Mouse (Mus musculus) layer of hippocampus, postnatal 25 days (tissue): ENCODE measurements at regions not wholly inside any gene's neighbourhood (a gene's known extent, or its start where the extent isn't known, plus 50 kb on each side); places are given as distances from the start of the nearest gene placed in this dataset.

Experiments
- DNase-seq, 2 experiments: peaks; one replicate each; pipeline ENCODE4 v3.0.0; 2022; ENCODE audit warnings: mixed read lengths in 2 of 2, low spot score in 1 of 2; ENCODE audit errors: extremely low spot score in 1 of 2

GRCm38 (mm10) chr5:52309317-52310060, 54.1 kb upstream of the Sod3 start:
- DNase-seq = peak in 1 of 2 experiments; percentile 14

GRCm38 (mm10) chr5:52296303-52296702, 67.3 kb upstream of the Sod3 start:
- DNase-seq = no peak

- DNase-seq = no peak
Measured at GRCm38 (mm10) chr5:52294466-52294865, 69.1 kb upstream of the Sod3 start.

GRCm38 (mm10) chr5:52288319-52288718, 75.3 kb upstream of the Sod3 start:
- no peak for DNase-seq

- no peak for DNase-seq
Measured at GRCm38 (mm10) chr5:52280871-52281270, 82.7 kb upstream of the Sod3 start.

GRCm38 (mm10) chr5:52278111-52278510, 85.5 kb upstream of the Sod3 start:
- DNase-seq = no peak

GRCm38 (mm10) chr5:52263214-52263613, 72.9 kb upstream of the Dhx15 start:
- peak in 1 of 2 experiments; percentile 12 for DNase-seq

- no peak for DNase-seq
Measured at GRCm38 (mm10) chr5:52258075-52258474, 67.8 kb upstream of the Dhx15 start.

GRCm38 (mm10) chr5:52254602-52255071, 64.3 kb upstream of the Dhx15 start:
- DNase-seq = no peak

GRCm38 (mm10) chr5:52249804-52250203, 59.5 kb upstream of the Dhx15 start:
- no peak for DNase-seq

GRCm38 (mm10) chr5:52243931-52244330, 53.6 kb upstream of the Dhx15 start:
- no peak for DNase-seq

GRCm38 (mm10) chr5:52242414-52242813, 52.1 kb upstream of the Dhx15 start:
- DNase-seq = no peak

- DNase-seq = no peak
Measured at GRCm38 (mm10) chr5:52240540-52240939, 50.2 kb upstream of the Dhx15 start.
